Mouse (Mus musculus) CH12.LX (cell line): ENCODE measurements around the gene Ece1. TPM values are rescaled to one million over a fixed set of nuclear protein-coding genes. Genes with fewer than 3 reads are reported as not detected.

Source experiments
- DNase-seq: peaks from one replicate; pipeline ENCODE4 v3.0.0-alpha.2; 2013; ENCODE audit errors: extremely low read depth
- H3K27ac ChIP-seq: 2 replicates; pipeline ENCODE4 v1.5.1; 2012; ENCODE audit warnings: low read depth, mild to moderate bottlenecking, control low read depth, moderate library complexity; ENCODE audit not compliant: insufficient read depth
- H3K27me3 ChIP-seq: replicated peaks from 2 replicates; pipeline ENCODE3; 2012; ENCODE audit warnings: inconsistent platforms
- H3K36me3 ChIP-seq, 2 experiments: replicated peaks in 1 of 2; 2 replicates each; pipeline versions ENCODE3 to v1.6.1; 2012; ENCODE audit warnings: inconsistent platforms in 1 of 2, low read length in 1 of 2, mild to moderate bottlenecking in 1 of 2, mixed read lengths in 1 of 2, moderate library complexity in 1 of 2; ENCODE audit not compliant: control insufficient read depth in 1 of 2, insufficient read depth in 1 of 2
- H3K4me1 ChIP-seq, 2 experiments: 2 replicates each; pipeline ENCODE4 v1.6.1; 2012; ENCODE audit warnings: inconsistent platforms in 1 of 2, moderate library complexity in 1 of 2; ENCODE audit not compliant: insufficient read depth in 2 of 2, control insufficient read depth in 1 of 2
- H3K4me2 ChIP-seq: 2 replicates; pipeline ENCODE4 v1.6.1; 2012; ENCODE audit warnings: low read depth, mild to moderate bottlenecking, control low read depth; ENCODE audit not compliant: poor library complexity, insufficient read depth, severe bottlenecking
- H3K4me3 ChIP-seq, 3 experiments: fragments of 150-350 bp in 1 of 3; sonication (generic) in 1 of 3; replicated peaks in 1 of 3; 2 replicates each; pipeline versions ENCODE3 to v1.5.1; 2011 to 2012; ENCODE audit warnings: low read depth in 2 of 3, low read length in 2 of 3, mild to moderate bottlenecking in 2 of 3, moderate library complexity in 2 of 3, control low read depth in 1 of 3, improper control_type of control experiment in 1 of 3, inconsistent platforms in 1 of 3, mixed read lengths in 1 of 3; ENCODE audit not compliant: poor library complexity in 1 of 3
- H3K79me2 ChIP-seq: replicated peaks from 2 replicates; pipeline ENCODE4 v1.6.1; 2012; ENCODE audit warnings: mild to moderate bottlenecking, moderate library complexity; ENCODE audit not compliant: control insufficient read depth, poor library complexity, insufficient read depth, severe bottlenecking; ENCODE audit errors: extremely low read depth
- H3K9ac ChIP-seq: 2 replicates; pipeline ENCODE4 v1.6.1; 2012; ENCODE audit warnings: low read depth, mild to moderate bottlenecking, control low read depth, moderate library complexity; ENCODE audit not compliant: insufficient read depth
- H3K9me3 ChIP-seq: replicated peaks from 2 replicates; pipeline ENCODE3; 2012; ENCODE audit warnings: low read length, inconsistent platforms, mixed read lengths
- BHLHE40 ChIP-seq: IDR thresholded peaks from 2 replicates; pipeline ENCODE4 v1.6.1; 2011; ENCODE audit warnings: mild to moderate bottlenecking, low read depth, low read length, improper control_type of control experiment
- CHD2 ChIP-seq: IDR thresholded peaks from 2 replicates; pipeline ENCODE4 v1.6.1; 2011; ENCODE audit warnings: low read length, improper control_type of control experiment
- ETS1 ChIP-seq: conservative IDR thresholded peaks from 2 replicates; pipeline ENCODE4 v1.6.1; 2012; ENCODE audit warnings: low read depth, mild to moderate bottlenecking, inconsistent platforms, low read length, improper control_type of control experiment, moderate library complexity
- JUN ChIP-seq: IDR thresholded peaks from 2 replicates; pipeline ENCODE4 v1.6.1; 2011; ENCODE audit warnings: low read depth, mild to moderate bottlenecking, low read length, improper control_type of control experiment, moderate library complexity; ENCODE audit not compliant: insufficient read depth
- KAT2A ChIP-seq: IDR thresholded peaks from 2 replicates; pipeline ENCODE4 v1.6.1; 2012; ENCODE audit warnings: low read length, improper control_type of control experiment, inconsistent platforms; ENCODE audit not compliant: insufficient replicate concordance
- MAX ChIP-seq: IDR thresholded peaks from 2 replicates; pipeline ENCODE4 v1.6.1; 2011; ENCODE audit warnings: low read length, improper control_type of control experiment
- MAZ ChIP-seq: IDR thresholded peaks from 2 replicates; pipeline ENCODE4 v1.6.1; 2012; ENCODE audit warnings: low read depth, mild to moderate bottlenecking, inconsistent platforms, low read length, improper control_type of control experiment, moderate library complexity
- MEF2A ChIP-seq: IDR thresholded peaks from 2 replicates; pipeline ENCODE4 v1.6.1; 2014; ENCODE audit warnings: low read depth, mild to moderate bottlenecking, inconsistent platforms, low read length, improper control_type of control experiment, borderline replicate concordance
- NELFE ChIP-seq: IDR thresholded peaks from 2 replicates; pipeline ENCODE4 v1.6.1; 2011; ENCODE audit warnings: low read depth, low read length, improper control_type of control experiment
- NRF1 ChIP-seq: IDR thresholded peaks from 2 replicates; pipeline ENCODE4 v1.6.1; 2014; ENCODE audit warnings: low read depth, mild to moderate bottlenecking, inconsistent platforms, low read length, improper control_type of control experiment, moderate library complexity
- SMC3 ChIP-seq: IDR thresholded peaks from 2 replicates; pipeline ENCODE4 v1.6.1; 2011; ENCODE audit warnings: low read depth, low read length, improper control_type of control experiment
- TBP ChIP-seq: conservative IDR thresholded peaks from 2 replicates; pipeline ENCODE4 v1.6.1; 2011; ENCODE audit warnings: low read depth, low read length, improper control_type of control experiment
- TCF12 ChIP-seq: IDR thresholded peaks from 2 replicates; pipeline ENCODE4 v1.6.1; 2014; ENCODE audit warnings: low read depth, mild to moderate bottlenecking, inconsistent platforms, low read length, improper control_type of control experiment
- ZKSCAN1 ChIP-seq: IDR thresholded peaks from 2 replicates; pipeline ENCODE4 v1.6.1; 2012; ENCODE audit warnings: low read depth, inconsistent platforms, low read length, improper control_type of control experiment, borderline replicate concordance
- dilution Hi-C: fragments of 300-500 bp; cut with MboI; formaldehyde crosslinking; loops from 2 replicates; pipeline ENCODE4 v1.14.3; 2020; ENCODE audit warnings: low sequenced_read_pairs; ENCODE audit not compliant: extremely low pct_unique_long_range_greater_than_20kb, extremely low pct_ligation_motif_present
- in situ Hi-C: fragments of 300-500 bp; cut with MboI; formaldehyde crosslinking; loops from 3 replicates; pipeline ENCODE4 v1.14.3; 2019; ENCODE audit warnings: low sequenced_read_pairs, low pct_ligation_motif_present, low pct_unique_long_range_greater_than_20kb, mixed read lengths
- polyA plus RNA-seq: library from polyadenylated mRNA; unstranded; fragments of >175 nt; gene quantifications from 2 replicates; pipeline ENCODE4 v1.2.1, GENCODE M21; 2012; ENCODE audit warnings: low read depth; ENCODE audit not compliant: insufficient read length
- total RNA-seq, 2 experiments: library from RNA; depleted of rRNA; stranded (reverse); fragments of 300-350 nt in 1 of 2; fragments of >200 nt in 1 of 2; gene quantifications; 2 replicates each; pipeline ENCODE4 v1.2.3; 2012 to 2014

The Ece1 gene
- total and polyA plus RNA-seq, 3 experiments, result 0.12 to 10.0 (median 0.16) TPM

DNA sequence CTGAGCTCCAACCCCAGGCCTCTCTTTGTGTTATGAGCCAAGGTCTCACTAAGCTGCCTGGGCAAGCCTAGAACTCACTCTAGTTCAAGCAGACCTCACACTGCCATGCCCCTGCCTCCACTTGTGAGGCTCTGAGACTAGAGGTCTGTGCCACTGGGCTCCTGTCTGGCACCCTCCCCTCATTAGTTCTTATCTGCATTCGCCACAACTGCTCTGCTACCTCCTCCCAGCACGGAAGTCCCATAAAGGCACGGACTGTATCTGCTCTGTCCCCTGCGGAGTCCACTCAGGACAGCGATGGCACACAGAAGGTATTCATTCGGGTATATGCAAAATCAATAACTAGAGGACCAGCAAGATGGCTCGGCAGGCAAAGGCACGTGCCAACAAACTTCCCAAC, 19.4 kb downstream of the Ece1 start:
- no peak for DNase-seq
- Histone ChIP-seq H3K9me3 (no peaks in the 10 kb centered on the region), H3K4me2 (no peak overlapping the region), H3K9ac (no peak overlapping the region), H3K4me3 (no peak overlapping the region), H3K27me3 (peaks cover 13% of the 10 kb centered on the region), H3K4me1 (peaks cover 0 to 17% of the 10 kb centered on the region in 2 experiments; a peak in 2 of 4 replicates), H3K27ac (no peak overlapping the region), H3K36me3 (peaks cover 7 to 10% of the 10 kb centered on the region in 2 experiments), H3K79me2 (no peaks in the 10 kb centered on the region)
- in situ Hi-C loops, result no loop called here
- dilution Hi-C loops, result no loop called here
- TF ChIP-seq MAX (no peak), TBP (no peak), SMC3 (no peak), NRF1 (no peak), JUN (no peak), ETS1 (no peak), ZKSCAN1 (no peak), CHD2 (no peak), BHLHE40 (no peak), TCF12 (no peak), MAZ (no peak), KAT2A (no peak), MEF2A (no peak), NELFE (no peak)

DNA sequence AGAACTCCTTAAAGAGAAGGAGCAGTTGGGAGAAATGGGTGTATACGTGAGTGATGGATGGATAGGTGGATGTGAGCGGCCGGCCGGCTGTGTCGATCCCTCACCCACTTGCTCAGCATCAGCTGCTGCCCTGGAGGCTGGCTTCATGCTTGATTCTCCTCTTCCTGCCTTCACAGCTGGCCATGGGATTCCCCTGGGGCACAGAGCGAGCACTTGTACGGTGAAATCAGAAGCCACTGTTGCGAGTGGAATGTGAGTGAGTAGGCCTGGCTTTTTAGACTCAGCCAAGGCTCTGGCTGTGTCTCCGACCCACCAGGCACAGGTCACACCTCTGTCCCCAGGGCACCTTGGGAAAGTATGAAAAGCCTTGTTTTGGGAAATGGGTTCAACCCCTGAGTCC, 20.6 kb downstream of the Ece1 start:
- Histone ChIP-seq H3K4me2 (peak overlapping the region; percentile 6; the same call in 1 of the 2 replicates), H3K27me3 (peaks cover 19% of the 10 kb centered on the region), H3K4me3 (peak overlapping the region in 2 of 3 experiments; percentile 45 to 55), H3K79me2 (no peaks in the 10 kb centered on the region)
- TF ChIP-seq JUN (no peak), ETS1 (peak; percentile 63)
- TF ChIP-seq, all 38 proteins: peak for 1
- DNase-seq, result no peak
- in situ Hi-C loops (no loop called here), dilution Hi-C loops (no loop called here)
- Histone ChIP-seq H3K9me3 (no peaks in the 10 kb centered on the region), H3K36me3 (peaks cover 7 to 10% of the 10 kb centered on the region in 2 experiments), H3K9ac (peak overlapping the region; percentile 25; the same call in 1 of the 2 replicates), H3K27ac (no peak overlapping the region), H3K4me1 (peaks cover 0 to 17% of the 10 kb centered on the region in 2 experiments; a peak in 2 of 4 replicates)
